Mouse (Mus musculus): Measurements from ENCODE around the gene Gm7102. TPM values are rescaled to one million over a fixed set of nuclear protein-coding genes. Genes with fewer than 3 reads are reported as not detected.

The Gm7102 gene
- polyA plus RNA-seq, 1 experiment from 2014 or later: 0.28 TPM

GRCm38 (mm10) chr19:61151372-61151700, 24.8 kb downstream of the Gm7102 start:
- Histone ChIP-seq H3K27ac (ENCODE audit: low read depth, low read length) (no peak overlapping the region), H3K27me3 (ENCODE audit: control insufficient read depth, insufficient read depth, low read length) (no peaks in the 10 kb centered on the region), H3K4me2 (replicated peaks; ENCODE audit: low read depth, low read length) (peak overlapping the region; percentile 74), H3K9me3 (ENCODE audit: control insufficient read depth, low read length) (no peaks in the 10 kb centered on the region), H3K4me3 (ENCODE audit: low read length) (peak overlapping the region; percentile 41), H3K36me3 (ENCODE audit: control insufficient read depth, insufficient read depth, low read length) (no peaks in the 10 kb centered on the region), H3K4me1 (ENCODE audit: control insufficient read depth, insufficient read depth, low read length) (no peaks in the 10 kb centered on the region), H3K9ac (ENCODE audit: low read depth, low read length) (peak overlapping the region; percentile 48; the same call in 1 of the 2 replicates)
- ATAC-seq (ENCODE audit: low FRiP score, low TSS enrichment): peak; percentile 87
- WGBS: 5% methylated on average over 8 of the region's 8 CpGs

- H3K9ac ChIP-seq (ENCODE audit: low read depth, low read length): peak overlapping the region; percentile 37; the same call in 1 of the 2 replicates
- no peak overlapping the region for H3K27ac ChIP-seq (ENCODE audit: low read depth, low read length)
- WGBS: 15% methylated on average over 4 of the region's 4 CpGs
- H3K4me2 ChIP-seq (replicated peaks; ENCODE audit: low read depth, low read length): peak overlapping the region; percentile 74
- H3K4me3 ChIP-seq (ENCODE audit: low read length): peak overlapping the region; percentile 89
- H3K4me1 ChIP-seq (ENCODE audit: control insufficient read depth, insufficient read depth, low read length): peaks cover 8% of the 10 kb centered on the region
- H3K36me3 ChIP-seq (ENCODE audit: control insufficient read depth, insufficient read depth, low read length): no peaks in the 10 kb centered on the region
- H3K9me3 ChIP-seq (ENCODE audit: control insufficient read depth, low read length): no peaks in the 10 kb centered on the region
- ATAC-seq (ENCODE audit: low FRiP score, low TSS enrichment): no peak
- H3K27me3 ChIP-seq (ENCODE audit: control insufficient read depth, insufficient read depth, low read length): no peaks in the 10 kb centered on the region
These were observed 34.8 kb downstream of the Gm7102 start for GRCm38 (mm10) chr19:61141299-61141698.

GRCm38 (mm10) chr19:61140342-61141206, 35.5 kb downstream of the Gm7102 start, which contains the start of gene Zfp950:
Gene Zfp950 (minus strand): TSS chr19:61140840.
- peaks cover 8% of the 10 kb centered on the region for H3K4me1 ChIP-seq (ENCODE audit: control insufficient read depth, insufficient read depth, low read length)
- H3K4me2 ChIP-seq (replicated peaks; ENCODE audit: low read depth, low read length): peak within 1 kb of the TSS; percentile 74
- peak within 1 kb of the TSS; percentile 74 for H3K9ac ChIP-seq (ENCODE audit: low read depth, low read length)
- H3K36me3 ChIP-seq (ENCODE audit: control insufficient read depth, insufficient read depth, low read length): no peaks in the 10 kb centered on the region
- peak; percentile 100 for ATAC-seq (ENCODE audit: low FRiP score, low TSS enrichment)
- peak within 1 kb of the TSS; percentile 89 for H3K4me3 ChIP-seq (ENCODE audit: low read length)
- WGBS: under 1% methylated on average over 18 of the region's 18 CpGs
- no peaks in the 10 kb centered on the region for H3K9me3 ChIP-seq (ENCODE audit: control insufficient read depth, low read length)
- no peak within 1 kb of the TSS for H3K27ac ChIP-seq (ENCODE audit: low read depth, low read length)
- no peaks in the 10 kb centered on the region for H3K27me3 ChIP-seq (ENCODE audit: control insufficient read depth, insufficient read depth, low read length)

GRCm38 (mm10) chr19:61138655-61139054, 37.5 kb downstream of the Gm7102 start:
- Histone ChIP-seq H3K27ac (ENCODE audit: low read depth, low read length) (no peak overlapping the region), H3K4me3 (ENCODE audit: low read length) (no peak overlapping the region), H3K4me2 (replicated peaks; ENCODE audit: low read depth, low read length) (no peak overlapping the region), H3K36me3 (ENCODE audit: control insufficient read depth, insufficient read depth, low read length) (no peaks in the 10 kb centered on the region), H3K4me1 (ENCODE audit: control insufficient read depth, insufficient read depth, low read length) (peaks cover 8% of the 10 kb centered on the region), H3K9ac (ENCODE audit: low read depth, low read length) (no peak overlapping the region), H3K27me3 (ENCODE audit: control insufficient read depth, insufficient read depth, low read length) (no peaks in the 10 kb centered on the region), H3K9me3 (ENCODE audit: control insufficient read depth, low read length) (no peaks in the 10 kb centered on the region)
- no peak for ATAC-seq (ENCODE audit: low FRiP score, low TSS enrichment)

- no peak overlapping the region for H3K9ac ChIP-seq (ENCODE audit: low read depth, low read length)
- H3K36me3 ChIP-seq (ENCODE audit: control insufficient read depth, insufficient read depth, low read length): no peaks in the 10 kb centered on the region
- no peak overlapping the region for H3K4me3 ChIP-seq (ENCODE audit: low read length)
- no peaks in the 10 kb centered on the region for H3K27me3 ChIP-seq (ENCODE audit: control insufficient read depth, insufficient read depth, low read length)
- H3K4me2 ChIP-seq (replicated peaks; ENCODE audit: low read depth, low read length): no peak overlapping the region
- no peaks in the 10 kb centered on the region for H3K4me1 ChIP-seq (ENCODE audit: control insufficient read depth, insufficient read depth, low read length)
- no peak overlapping the region for H3K27ac ChIP-seq (ENCODE audit: low read depth, low read length)
- H3K9me3 ChIP-seq (ENCODE audit: control insufficient read depth, low read length): no peaks in the 10 kb centered on the region
- 91% methylated on average over 10 of the region's 10 CpGs for WGBS
- no peak for ATAC-seq (ENCODE audit: low FRiP score, low TSS enrichment)
These were observed 45.0 kb downstream of the Gm7102 start for GRCm38 (mm10) chr19:61131096-61131495.

Other genes starting within 250 kb of the Gm7102 start
- 41.7 and 54.0 TPM in 2 replicates for gene Zfp950, start 35.5 kb downstream of the Gm7102 start, polyA plus RNA-seq (2014; fragmentation: Nextera tagmentation; extraction: Ambion mirVana)
- gene Gm6020, start 7.6 kb upstream of the Gm7102 start, polyA plus RNA-seq (2014; fragmentation: Nextera tagmentation; extraction: Ambion mirVana): not detected in 2 replicates
- 32.9 and 36.8 TPM in 2 replicates for gene Csf2ra, start 52.1 kb upstream of the Gm7102 start, polyA plus RNA-seq (2014; fragmentation: Nextera tagmentation; extraction: Ambion mirVana)
- gene Gm21060, start 120.8 kb upstream of the Gm7102 start, polyA plus RNA-seq (2014; fragmentation: Nextera tagmentation; extraction: Ambion mirVana): not detected in 2 replicates